Mouse (Mus musculus) C2C12 (cell line): ENCODE results near the gene Nrtn. TPM values are rescaled to one million over a fixed set of nuclear protein-coding genes. Genes with fewer than 3 reads are reported as not detected.

Source experiments
- H3K27me3 ChIP-seq: one replicate; pipeline ENCODE4 v1.6.1; 2011; ENCODE audit not compliant: control insufficient read depth, insufficient read depth, insufficient read length
- H3K36me3 ChIP-seq: one replicate; pipeline ENCODE4 v1.6.1; 2011; ENCODE audit not compliant: control insufficient read depth, insufficient read depth
- H3K4me3 ChIP-seq: one replicate; pipeline ENCODE4 v1.5.1; 2011; ENCODE audit warnings: mild to moderate bottlenecking, control low read depth; ENCODE audit not compliant: poor library complexity, insufficient read depth, severe bottlenecking
- H3K79me2 ChIP-seq: one replicate; pipeline ENCODE4 v1.6.1; 2011; ENCODE audit not compliant: control insufficient read depth, insufficient read depth
- H3K79me3 ChIP-seq: one replicate; pipeline ENCODE4 v1.6.1; 2011; ENCODE audit warnings: low read depth, control low read depth
- H3ac ChIP-seq: one replicate; pipeline ENCODE3; 2011; ENCODE audit warnings: low read depth; ENCODE audit not compliant: control insufficient read depth, insufficient read length
- CEBPB ChIP-seq: IDR thresholded peaks from one replicate; pipeline ENCODE4 v1.6.1; 2011; ENCODE audit warnings: low read depth, mild to moderate bottlenecking, control low read depth, moderate library complexity
- CTCF ChIP-seq: IDR thresholded peaks from one replicate; pipeline ENCODE4 v1.5.1; 2011; ENCODE audit not compliant: control insufficient read depth, insufficient read depth, insufficient read length
- FOSL1 ChIP-seq: IDR thresholded peaks from one replicate; pipeline ENCODE4 v1.8.0; 2011; ENCODE audit warnings: mild to moderate bottlenecking, low read length; ENCODE audit not compliant: poor library complexity, insufficient read depth, severe bottlenecking
- MAX ChIP-seq: IDR thresholded peaks from one replicate; pipeline ENCODE4 v1.6.1; 2011; ENCODE audit warnings: mild to moderate bottlenecking, control low read depth
- MYOD1 ChIP-seq: IDR thresholded peaks from one replicate; pipeline ENCODE4 v1.6.1; 2011; ENCODE audit warnings: low read depth; ENCODE audit not compliant: control insufficient read depth, insufficient read length
- MYOG ChIP-seq: IDR thresholded peaks from one replicate; pipeline ENCODE4 v1.6.1; 2011; ENCODE audit not compliant: control insufficient read depth, insufficient read length; ENCODE audit errors: extremely low read depth
- USF1 ChIP-seq: IDR thresholded peaks from one replicate; pipeline ENCODE4 v1.6.1; 2011; ENCODE audit warnings: low read depth, mild to moderate bottlenecking, control low read depth, moderate library complexity
- polyA plus RNA-seq: library from polyadenylated mRNA; unstranded; fragments of >200 nt; fragmentation: generic; extraction: Trizol; gene quantifications from one replicate; pipeline ENCODE4 v1.2.1, GENCODE M21; 2012; ENCODE audit warnings: missing spikeins

The Nrtn gene
- polyA plus RNA-seq, 1 experiment, result 0.67 TPM

DNA sequence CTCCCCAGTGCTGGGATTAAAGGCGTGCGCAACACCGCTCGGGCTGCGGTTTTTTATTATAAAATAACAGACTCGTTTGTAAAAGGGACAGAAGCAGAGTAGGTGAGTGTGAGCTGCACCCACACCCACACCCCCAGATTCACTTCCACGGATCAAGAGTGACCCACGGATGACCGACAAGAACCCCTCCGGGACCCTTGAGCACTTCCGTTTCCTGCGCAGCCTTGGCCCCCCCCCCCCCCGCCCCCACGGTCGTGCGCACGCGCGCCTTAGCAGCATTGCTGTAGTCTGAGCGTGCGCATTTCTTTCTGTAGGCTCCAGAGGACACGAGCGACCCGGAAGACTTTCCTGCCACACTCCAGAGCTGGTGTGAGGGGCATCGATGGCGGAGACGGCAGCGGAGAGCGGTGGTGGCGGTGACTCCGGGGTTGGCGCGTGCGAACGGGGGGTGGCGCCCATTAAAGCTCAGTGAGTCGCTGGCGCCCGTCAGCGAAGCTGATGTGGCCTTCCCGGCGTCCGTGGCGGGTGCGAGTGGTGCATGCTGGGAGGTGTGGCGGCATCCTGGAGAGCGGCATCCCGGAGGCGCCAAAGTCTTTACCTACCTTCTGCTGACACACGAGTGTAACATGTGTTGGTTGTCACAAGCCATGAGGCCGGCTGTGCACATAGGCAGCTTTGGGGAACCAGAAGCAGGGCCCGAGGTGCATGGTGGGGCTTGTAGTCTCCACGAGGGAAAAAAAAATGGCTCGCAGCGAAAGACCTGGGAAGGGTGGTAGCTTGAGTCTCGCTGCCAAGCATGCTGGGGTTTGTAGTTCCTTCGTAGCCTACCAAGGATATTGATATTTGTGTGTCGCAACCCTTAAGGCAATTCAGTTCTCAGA is 7.4 kb upstream of the Nrtn start, which contains the start of gene Dus3l:
Dus3l (plus strand) TSS at position 284 of the 881 bp plus-strand sequence.
- no peak for TF ChIP-seq CTCF
- TF ChIP-seq MYOG, result no peak
- peak; percentile 74 for TF ChIP-seq MAX
- TF ChIP-seq USF1, result no peak
- no peak for TF ChIP-seq FOSL1
- TF ChIP-seq MYOD1, result no peak
- peak; percentile 59 for TF ChIP-seq CEBPB
- H3K4me3 ChIP-seq, result peak within 1 kb of the TSS; percentile 89
- peaks cover 16% of the 10 kb centered on the region for H3K36me3 ChIP-seq
- no peaks in the 10 kb centered on the region for H3K27me3 ChIP-seq
- H3K79me3 ChIP-seq, result peaks cover 7% of the 10 kb centered on the region
- peak within 1 kb of the TSS; percentile 100 for H3ac ChIP-seq
- peaks cover 10% of the 10 kb centered on the region for H3K79me2 ChIP-seq

DNA sequence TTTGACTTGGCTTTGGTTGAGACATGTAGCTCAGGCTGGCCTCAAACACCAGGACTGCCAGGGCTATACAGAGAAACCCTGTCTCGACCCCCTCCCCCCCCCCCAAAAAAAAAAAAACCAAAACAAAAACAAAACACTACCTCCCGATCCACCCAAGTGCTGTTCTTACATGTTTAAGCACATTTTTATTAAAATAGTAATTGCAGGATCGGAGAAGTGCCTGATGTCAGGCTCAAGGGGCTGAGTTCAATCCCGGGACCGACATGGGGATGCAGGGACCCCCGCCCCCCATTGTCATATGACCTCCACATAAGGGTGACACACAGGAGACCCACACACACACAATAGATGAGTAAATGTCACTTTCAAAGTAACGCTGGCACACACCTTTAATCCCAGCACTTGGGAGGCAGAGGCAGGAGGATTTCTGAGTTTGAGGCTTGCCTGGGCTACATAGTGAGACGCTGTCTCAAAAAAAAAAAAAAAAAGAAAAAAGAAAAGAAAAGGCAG is 6.5 kb upstream of the Nrtn start:
- H3ac ChIP-seq, result no peak overlapping the region
- no peaks in the 10 kb centered on the region for H3K27me3 ChIP-seq
- peaks cover 7% of the 10 kb centered on the region for H3K79me3 ChIP-seq
- peaks cover 7% of the 10 kb centered on the region for H3K36me3 ChIP-seq
- TF ChIP-seq MYOG (no peak), USF1 (no peak), FOSL1 (no peak), CTCF (no peak), MYOD1 (no peak), CEBPB (no peak), MAX (no peak)
- peaks cover 10% of the 10 kb centered on the region for H3K79me2 ChIP-seq
- no peak overlapping the region for H3K4me3 ChIP-seq

DNA sequence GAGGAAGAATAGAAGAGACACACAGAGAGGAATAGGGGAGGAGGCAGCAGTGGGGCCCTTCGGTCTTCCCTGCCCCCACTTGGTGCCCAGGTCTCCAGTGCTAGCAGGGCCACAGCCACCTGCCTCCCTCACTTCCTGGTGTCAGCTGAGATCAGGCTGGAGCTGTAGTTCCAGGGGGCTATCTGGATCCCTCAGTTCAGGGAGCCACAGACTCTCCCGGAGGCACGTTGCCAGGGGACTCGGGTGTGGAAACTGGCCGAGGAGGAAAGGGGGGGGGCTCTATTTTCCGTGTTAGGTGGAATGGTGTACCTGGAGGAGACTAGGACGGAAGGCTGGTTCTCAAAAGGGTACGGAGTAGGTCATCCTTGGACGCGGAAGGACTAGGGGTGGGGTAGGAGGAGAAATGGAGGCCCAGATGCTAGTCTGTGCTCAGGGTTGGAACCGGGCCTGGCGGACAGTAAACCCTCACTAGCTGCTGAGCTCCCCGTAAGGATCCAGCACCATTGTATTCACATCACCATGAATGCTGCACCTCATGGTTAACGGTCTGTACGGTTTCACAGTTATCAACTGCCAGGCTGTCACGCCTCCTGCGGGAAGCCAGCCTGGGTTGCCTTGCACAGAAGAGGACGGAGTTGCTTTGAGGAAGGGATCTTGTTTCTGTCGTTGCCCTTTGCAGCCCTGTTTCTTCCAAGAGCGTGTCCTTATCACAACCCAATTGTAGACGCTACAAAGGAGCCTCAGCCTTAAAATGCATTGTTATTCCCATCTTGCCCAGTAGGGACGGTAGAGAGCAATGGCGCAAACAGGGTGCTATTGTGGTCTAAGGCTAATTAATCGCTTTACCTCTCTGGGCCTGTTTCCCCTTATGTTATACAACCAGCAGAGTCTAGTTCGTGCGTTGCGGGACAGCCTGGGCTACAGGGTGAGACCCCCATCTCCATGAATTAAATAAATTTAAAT is 5.7 kb upstream of the Nrtn start:
- Histone ChIP-seq H3K79me3 (peaks cover 7% of the 10 kb centered on the region), H3K4me3 (no peak overlapping the region), H3K79me2 (peaks cover 10% of the 10 kb centered on the region), H3K36me3 (peaks cover under 1% of the 10 kb centered on the region), H3K27me3 (no peaks in the 10 kb centered on the region), H3ac (no peak overlapping the region)
- TF ChIP-seq MAX (no peak), USF1 (no peak), CTCF (peak; percentile 59)

DNA sequence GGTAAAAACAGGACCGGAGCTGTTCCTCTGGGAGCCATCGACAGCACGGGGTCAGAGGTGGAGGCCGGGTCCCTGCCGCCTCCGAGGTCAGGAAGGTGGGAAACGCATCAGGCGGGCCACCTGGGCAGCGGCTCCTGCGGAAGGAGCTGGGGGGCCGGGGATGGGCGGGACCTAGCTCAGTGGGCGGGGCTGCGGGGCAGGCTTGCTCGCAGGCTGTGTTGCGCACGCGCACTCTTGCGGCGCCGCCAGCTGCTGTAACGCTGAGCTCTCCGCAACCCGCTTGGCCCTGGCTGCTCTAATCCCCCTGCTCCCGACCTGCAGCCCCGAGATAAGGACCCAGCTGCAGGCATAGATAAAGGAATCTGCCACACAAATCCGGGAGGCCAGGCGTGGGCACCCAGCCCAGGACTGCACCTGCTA is 4.7 kb upstream of the Nrtn start:
- TF ChIP-seq USF1 (no peak), MAX (no peak), FOSL1 (no peak), CEBPB (no peak), CTCF (no peak), MYOG (no peak), MYOD1 (no peak)
- Histone ChIP-seq H3ac (peak overlapping the region; percentile 66), H3K27me3 (no peaks in the 10 kb centered on the region), H3K79me2 (peaks cover 10% of the 10 kb centered on the region), H3K79me3 (peaks cover 7% of the 10 kb centered on the region), H3K36me3 (no peaks in the 10 kb centered on the region), H3K4me3 (peak overlapping the region; percentile 11)

DNA sequence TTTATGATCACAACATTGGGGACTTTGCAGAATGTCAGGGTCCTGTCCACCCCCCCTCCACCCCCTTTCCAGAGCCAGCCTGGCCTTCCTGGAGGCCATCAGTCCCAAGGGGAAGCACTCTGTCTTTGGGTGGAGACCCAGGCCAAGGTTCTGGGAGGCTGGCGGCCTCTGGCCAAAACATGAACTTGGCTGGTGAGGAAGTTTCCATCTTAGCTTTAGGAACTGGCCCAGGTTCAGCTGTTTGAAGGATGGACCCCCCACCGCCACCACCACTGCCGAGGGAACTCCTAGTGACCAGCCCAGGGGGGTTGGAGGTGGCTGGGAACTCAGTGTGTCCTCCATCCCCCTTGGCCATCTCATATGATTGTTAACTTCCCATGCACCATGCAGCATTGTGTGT is 3.7 kb upstream of the Nrtn start:
- H3K4me3 ChIP-seq, result no peak overlapping the region
- peaks cover 2% of the 10 kb centered on the region for H3K27me3 ChIP-seq
- peaks cover 7% of the 10 kb centered on the region for H3K79me3 ChIP-seq
- H3ac ChIP-seq, result no peak overlapping the region
- H3K36me3 ChIP-seq, result no peaks in the 10 kb centered on the region
- peaks cover 10% of the 10 kb centered on the region for H3K79me2 ChIP-seq
- TF ChIP-seq CTCF, result no peak
- no peak for TF ChIP-seq USF1
- no peak for TF ChIP-seq CEBPB
